Mouse (Mus musculus): Measurements from ENCODE around the gene Cers4. TPM values are rescaled to one million over a fixed set of nuclear protein-coding genes. Genes with fewer than 3 reads are reported as not detected.

Cers4 gene
- 46.2 and 46.5 TPM in 2 replicates for polyA plus RNA-seq (2014; fragmentation: Nextera tagmentation; extraction: Ambion mirVana)

DNA sequence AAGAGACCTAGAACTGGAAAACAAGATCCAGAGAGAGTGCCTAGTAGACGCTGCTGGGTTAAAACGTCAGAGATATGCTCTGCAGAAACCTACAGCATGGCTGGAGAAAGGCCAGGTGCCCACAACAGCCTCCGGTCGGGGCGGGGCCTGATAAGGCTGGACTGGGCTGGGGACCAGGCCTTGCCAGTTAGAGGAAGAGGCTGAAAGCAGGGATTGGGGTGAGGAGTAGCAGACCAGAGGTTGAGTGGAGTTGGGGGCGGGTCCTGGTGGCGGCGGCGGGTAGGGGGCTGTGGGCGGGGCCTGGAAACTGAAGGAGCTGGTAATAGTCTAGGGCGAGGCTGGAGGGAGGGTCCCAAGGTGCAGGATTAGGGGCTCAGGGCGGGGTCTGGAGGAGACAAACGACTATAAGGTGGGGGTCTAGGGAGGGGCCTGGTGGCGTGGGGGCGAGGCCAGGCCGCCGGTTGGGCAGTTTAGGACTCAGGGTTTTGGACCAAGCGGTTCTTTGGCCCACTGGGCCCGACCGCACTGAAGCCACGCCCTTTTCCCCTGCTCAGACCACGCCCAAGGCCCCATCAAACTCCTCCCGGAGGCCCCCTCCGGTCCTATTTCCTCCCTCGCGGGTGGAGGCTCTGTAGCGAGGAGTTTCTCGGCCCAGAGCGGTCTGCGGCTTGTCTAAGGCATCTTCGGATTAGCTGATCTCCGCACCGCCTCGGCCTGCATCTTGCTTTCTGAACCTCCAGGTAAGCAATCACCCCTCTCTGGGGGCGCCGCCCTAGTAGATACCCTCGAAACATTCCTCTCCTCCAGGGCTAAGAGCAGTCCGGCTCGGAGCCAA is at the start of gene Cers4:
Gene Cers4, plus strand, starts transcription at position 176 of the 835 bp plus-strand sequence.
- Histone ChIP-seq H3K9me3 (ENCODE audit: control insufficient read depth, low read length) (no peaks in the 10 kb centered on the region), H3K27ac (ENCODE audit: low read depth, low read length) (peak within 1 kb of the TSS; percentile 67), H3K4me3 (ENCODE audit: low read depth, low read length) (peak within 1 kb of the TSS; percentile 57), H3K36me3 (ENCODE audit: control insufficient read depth, insufficient read depth, low read length) (no peaks in the 10 kb centered on the region), H3K27me3 (ENCODE audit: control insufficient read depth, insufficient read depth, low read length) (no peaks in the 10 kb centered on the region), H3K9ac (replicated peaks; ENCODE audit: low read depth, low read length) (peak within 1 kb of the TSS; percentile 71), H3K4me1 (ENCODE audit: control insufficient read depth, insufficient read depth, low read length) (no peaks in the 10 kb centered on the region), H3K4me2 (ENCODE audit: low read depth, low read length) (peak within 1 kb of the TSS; percentile 74)
- ATAC-seq (ENCODE audit: low read depth) = peak; percentile 90
- WGBS = under 1% methylated on average over 33 of the region's 39 CpGs

- Histone ChIP-seq H3K4me1 (ENCODE audit: control insufficient read depth, insufficient read depth, low read length) (no peaks in the 10 kb centered on the region), H3K36me3 (ENCODE audit: control insufficient read depth, insufficient read depth, low read length) (no peaks in the 10 kb centered on the region), H3K4me2 (ENCODE audit: low read depth, low read length) (no peak overlapping the region), H3K4me3 (ENCODE audit: low read depth, low read length) (no peak overlapping the region), H3K27me3 (ENCODE audit: control insufficient read depth, insufficient read depth, low read length) (no peaks in the 10 kb centered on the region), H3K27ac (ENCODE audit: low read depth, low read length) (no peak overlapping the region), H3K9me3 (ENCODE audit: control insufficient read depth, low read length) (no peaks in the 10 kb centered on the region), H3K9ac (replicated peaks; ENCODE audit: low read depth, low read length) (no peak overlapping the region)
- WGBS = 91% methylated on average over 2 of the region's 2 CpGs
- ATAC-seq (ENCODE audit: low read depth) = no peak
Observed at GRCm38 (mm10) chr8:4458165-4458564, 34.7 kb upstream of the Cers4 start.

DNA sequence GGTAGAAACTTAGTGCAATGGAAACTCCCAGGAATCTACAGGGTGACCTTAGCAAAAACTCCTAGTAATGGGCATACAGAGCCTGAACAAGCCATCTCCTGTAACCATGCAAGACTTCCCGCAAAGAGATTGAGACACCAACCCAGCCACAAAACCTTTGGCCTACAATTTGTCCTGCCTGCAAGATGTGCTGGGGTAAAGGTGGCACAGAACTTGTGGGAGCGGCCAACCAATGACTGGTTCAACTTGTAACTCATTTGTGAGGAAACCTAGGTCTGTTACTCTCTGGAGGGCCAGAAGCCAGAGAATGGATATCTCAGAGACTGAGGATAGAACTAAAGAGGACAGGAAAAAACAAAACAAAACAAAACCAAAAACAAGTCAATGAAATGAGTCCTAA is 29.8 kb upstream of the Cers4 start:
- WGBS = 87% methylated on average over 2 of the region's 2 CpGs
- H3K9ac ChIP-seq (replicated peaks; ENCODE audit: low read depth, low read length) = no peak overlapping the region

DNA sequence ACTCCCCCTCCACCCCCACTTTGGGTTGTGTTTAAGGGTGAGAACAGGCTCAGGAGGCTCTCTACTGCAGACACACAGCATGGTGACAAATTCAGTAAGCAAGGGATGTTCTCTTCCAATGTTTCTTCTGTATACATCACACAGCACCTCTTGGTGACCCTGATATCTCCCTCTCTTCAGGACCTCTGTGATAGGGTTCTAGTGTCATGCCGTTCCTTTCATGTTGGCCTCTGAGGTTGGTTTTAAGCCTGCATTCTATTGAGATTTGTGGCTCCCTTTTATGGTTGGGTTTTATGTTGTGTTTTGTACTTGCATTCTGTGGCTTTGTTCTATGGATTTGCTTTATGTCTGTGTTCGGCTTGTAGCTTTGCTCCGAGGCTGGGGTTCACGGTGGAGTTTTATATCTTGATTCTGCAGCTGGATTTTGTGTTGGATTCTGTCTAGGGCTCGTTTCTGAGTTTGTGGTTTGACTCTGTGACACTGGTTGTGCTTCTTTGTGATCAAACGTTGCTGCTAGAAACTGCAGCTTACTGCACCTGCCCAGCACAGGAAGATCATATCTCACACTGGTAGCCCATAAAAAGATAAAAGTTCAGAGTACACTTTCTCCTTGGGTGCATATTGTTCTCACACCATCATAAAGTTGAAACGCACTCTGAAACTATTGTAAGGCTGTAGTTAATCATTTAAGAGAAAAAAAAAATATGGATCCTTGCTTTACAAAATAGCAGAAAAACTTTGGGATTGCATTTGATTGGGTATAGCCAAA is 18.2 kb upstream of the Cers4 start:
- H3K27ac ChIP-seq (ENCODE audit: low read depth, low read length) = no peak overlapping the region
- H3K36me3 ChIP-seq (ENCODE audit: control insufficient read depth, insufficient read depth, low read length) = no peaks in the 10 kb centered on the region
- no peak overlapping the region for H3K4me3 ChIP-seq (ENCODE audit: low read depth, low read length)
- ATAC-seq (ENCODE audit: low read depth) = no peak
- H3K4me2 ChIP-seq (ENCODE audit: low read depth, low read length) = no peak overlapping the region
- H3K9me3 ChIP-seq (ENCODE audit: control insufficient read depth, low read length) = no peaks in the 10 kb centered on the region
- no peak overlapping the region for H3K9ac ChIP-seq (replicated peaks; ENCODE audit: low read depth, low read length)
- no peaks in the 10 kb centered on the region for H3K4me1 ChIP-seq (ENCODE audit: control insufficient read depth, insufficient read depth, low read length)
- 50% methylated on average over 7 of the region's 7 CpGs for WGBS
- no peaks in the 10 kb centered on the region for H3K27me3 ChIP-seq (ENCODE audit: control insufficient read depth, insufficient read depth, low read length)

More for the DNA sequence above, 29.8 kb upstream of the Cers4 start:
- H3K27ac ChIP-seq (ENCODE audit: low read depth, low read length) = no peak overlapping the region
- H3K27me3 ChIP-seq (ENCODE audit: control insufficient read depth, insufficient read depth, low read length) = no peaks in the 10 kb centered on the region
- no peaks in the 10 kb centered on the region for H3K9me3 ChIP-seq (ENCODE audit: control insufficient read depth, low read length)
- no peak overlapping the region for H3K4me2 ChIP-seq (ENCODE audit: low read depth, low read length)
- H3K4me1 ChIP-seq (ENCODE audit: control insufficient read depth, insufficient read depth, low read length) = no peaks in the 10 kb centered on the region
- H3K36me3 ChIP-seq (ENCODE audit: control insufficient read depth, insufficient read depth, low read length) = no peaks in the 10 kb centered on the region
- no peak overlapping the region for H3K4me3 ChIP-seq (ENCODE audit: low read depth, low read length)
- no peak for ATAC-seq (ENCODE audit: low read depth)

DNA sequence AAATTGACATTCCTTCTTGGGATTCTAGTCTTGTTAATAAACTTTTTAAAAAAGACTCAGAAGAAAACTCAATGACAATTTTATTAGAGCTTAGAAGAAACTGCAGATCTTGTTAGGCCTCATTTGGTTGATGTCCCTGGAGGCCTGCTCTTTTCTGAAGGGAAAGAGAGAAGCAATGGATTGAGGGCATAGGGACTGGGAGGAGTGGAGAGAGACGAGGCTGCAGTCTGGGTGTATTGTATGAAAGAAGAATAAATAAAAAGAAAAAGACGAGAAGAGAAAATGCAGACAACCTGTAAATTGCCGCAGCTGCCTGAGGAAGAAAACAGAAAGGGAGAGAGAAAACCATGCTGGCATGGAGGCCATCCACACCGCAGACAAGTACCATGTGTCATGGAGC is 11.7 kb upstream of the Cers4 start:
- no peak for ATAC-seq (ENCODE audit: low read depth)
- Histone ChIP-seq H3K4me2 (ENCODE audit: low read depth, low read length) (no peak overlapping the region), H3K4me3 (ENCODE audit: low read depth, low read length) (no peak overlapping the region), H3K9me3 (ENCODE audit: control insufficient read depth, low read length) (no peaks in the 10 kb centered on the region), H3K4me1 (ENCODE audit: control insufficient read depth, insufficient read depth, low read length) (no peaks in the 10 kb centered on the region), H3K36me3 (ENCODE audit: control insufficient read depth, insufficient read depth, low read length) (no peaks in the 10 kb centered on the region), H3K27me3 (ENCODE audit: control insufficient read depth, insufficient read depth, low read length) (no peaks in the 10 kb centered on the region), H3K9ac (replicated peaks; ENCODE audit: low read depth, low read length) (no peak overlapping the region), H3K27ac (ENCODE audit: low read depth, low read length) (no peak overlapping the region)
- 79% methylated on average over 4 of the region's 4 CpGs for WGBS

DNA sequence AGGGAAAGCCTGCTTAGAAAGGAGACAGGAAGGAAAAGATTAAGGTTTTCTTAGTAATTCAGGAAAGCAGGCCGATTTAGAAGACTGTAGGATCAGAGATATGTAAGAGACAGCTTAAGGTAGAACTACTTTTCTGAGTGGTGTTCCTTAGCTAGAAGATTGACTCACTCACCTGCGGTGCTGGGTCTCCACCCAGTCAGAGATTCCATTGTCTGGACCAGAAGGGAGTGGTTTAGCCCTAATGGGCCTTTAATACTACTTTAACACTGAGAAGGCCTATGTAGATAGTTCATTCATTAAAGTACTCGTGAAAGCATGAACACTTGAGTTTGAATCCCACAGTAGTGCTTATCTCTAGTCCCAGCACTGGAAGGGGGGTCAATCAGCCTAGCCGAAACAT is 11.2 kb upstream of the Cers4 start:
- WGBS = 72% methylated on average over 4 of the region's 4 CpGs
- no peak for ATAC-seq (ENCODE audit: low read depth)
- no peak overlapping the region for H3K4me2 ChIP-seq (ENCODE audit: low read depth, low read length)
- H3K9ac ChIP-seq (replicated peaks; ENCODE audit: low read depth, low read length) = no peak overlapping the region
- no peaks in the 10 kb centered on the region for H3K27me3 ChIP-seq (ENCODE audit: control insufficient read depth, insufficient read depth, low read length)
- no peaks in the 10 kb centered on the region for H3K9me3 ChIP-seq (ENCODE audit: control insufficient read depth, low read length)
- no peak overlapping the region for H3K4me3 ChIP-seq (ENCODE audit: low read depth, low read length)
- no peaks in the 10 kb centered on the region for H3K36me3 ChIP-seq (ENCODE audit: control insufficient read depth, insufficient read depth, low read length)
- no peak overlapping the region for H3K27ac ChIP-seq (ENCODE audit: low read depth, low read length)
- H3K4me1 ChIP-seq (ENCODE audit: control insufficient read depth, insufficient read depth, low read length) = no peaks in the 10 kb centered on the region

GRCm38 (mm10) chr8:4482501-4482900 is 10.3 kb upstream of the Cers4 start:
- WGBS = 78% methylated on average over 4 of the region's 4 CpGs
- ATAC-seq (ENCODE audit: low read depth) = no peak
- H3K4me3 ChIP-seq (ENCODE audit: low read depth, low read length) = no peak overlapping the region

GRCm38 (mm10) chr8:4483330-4483729 is 9.5 kb upstream of the Cers4 start:
- Histone ChIP-seq H3K27ac (ENCODE audit: low read depth, low read length) (no peak overlapping the region), H3K4me2 (ENCODE audit: low read depth, low read length) (no peak overlapping the region), H3K36me3 (ENCODE audit: control insufficient read depth, insufficient read depth, low read length) (no peaks in the 10 kb centered on the region), H3K4me3 (ENCODE audit: low read depth, low read length) (no peak overlapping the region), H3K4me1 (ENCODE audit: control insufficient read depth, insufficient read depth, low read length) (no peaks in the 10 kb centered on the region), H3K9me3 (ENCODE audit: control insufficient read depth, low read length) (no peaks in the 10 kb centered on the region), H3K9ac (replicated peaks; ENCODE audit: low read depth, low read length) (no peak overlapping the region), H3K27me3 (ENCODE audit: control insufficient read depth, insufficient read depth, low read length) (no peaks in the 10 kb centered on the region)
- WGBS = 78% methylated on average over 6 of the region's 6 CpGs
- no peak for ATAC-seq (ENCODE audit: low read depth)

More at GRCm38 (mm10) chr8:4482501-4482900, 10.3 kb upstream of the Cers4 start:
- Histone ChIP-seq H3K9ac (replicated peaks; ENCODE audit: low read depth, low read length) (no peak overlapping the region), H3K4me1 (ENCODE audit: control insufficient read depth, insufficient read depth, low read length) (no peaks in the 10 kb centered on the region), H3K27me3 (ENCODE audit: control insufficient read depth, insufficient read depth, low read length) (no peaks in the 10 kb centered on the region), H3K4me2 (ENCODE audit: low read depth, low read length) (no peak overlapping the region), H3K36me3 (ENCODE audit: control insufficient read depth, insufficient read depth, low read length) (no peaks in the 10 kb centered on the region), H3K27ac (ENCODE audit: low read depth, low read length) (no peak overlapping the region), H3K9me3 (ENCODE audit: control insufficient read depth, low read length) (no peaks in the 10 kb centered on the region)

All from neural tube, embryonic 14.5 days (tissue).